Mouse (Mus musculus): ENCODE data around the gene Rnf144a. TPM values are rescaled to one million over a fixed set of nuclear protein-coding genes. Genes with fewer than 3 reads are reported as not detected.
A peak's percentile ranks its signal among the peaks of the same experiment; 100 is the strongest.

Rnf144a gene
- total and polyA plus RNA-seq, 2 experiments from 2014 or later = 6.8 to 9.4 TPM

DNA sequence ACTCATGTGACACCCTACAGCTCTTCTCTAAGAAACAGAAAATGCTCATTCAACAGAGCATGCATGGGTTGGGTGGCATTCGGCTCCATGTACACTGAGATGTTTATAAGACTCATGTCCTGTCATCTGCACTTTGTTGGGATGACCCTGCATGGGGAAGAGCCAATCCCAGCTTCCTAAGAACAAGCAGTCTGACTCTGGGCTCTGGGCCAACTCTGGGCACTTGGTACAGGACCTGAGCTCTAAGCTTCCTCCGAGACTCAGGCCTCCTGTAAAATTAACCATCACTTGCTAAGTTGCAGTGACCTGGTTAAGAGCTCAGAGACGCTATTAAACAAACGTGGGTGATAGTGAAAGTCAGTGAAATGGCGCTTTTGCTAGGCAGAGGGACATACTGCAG is 55.2 kb downstream of the Rnf144a start:
- 65% methylated on average over 5 of the region's 5 CpGs for WGBS

DNA sequence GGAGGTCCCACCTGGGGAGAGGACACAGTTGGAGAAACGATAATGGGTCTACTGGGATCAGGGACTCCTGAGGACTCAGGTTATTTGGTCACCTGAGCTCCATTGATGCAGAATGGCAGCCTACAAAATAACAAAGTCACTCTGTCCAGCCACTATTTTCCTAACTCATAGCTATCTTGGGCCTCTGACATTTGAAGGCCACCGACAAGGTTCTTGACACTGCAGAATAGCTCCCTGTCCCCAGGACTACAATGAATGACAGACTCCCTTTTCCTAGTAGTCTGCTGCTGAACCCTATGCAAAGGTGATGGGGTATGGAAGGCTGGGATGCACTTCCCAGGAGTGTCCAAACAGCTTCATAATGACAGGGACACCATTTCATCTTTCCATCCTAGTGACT is 55.8 kb downstream of the Rnf144a start:
- WGBS = 84% methylated on average over 2 of the region's 2 CpGs
- H3K27me3 ChIP-seq (ENCODE audit: control insufficient read depth, insufficient read depth, low read length) = no peaks in the 10 kb centered on the region
- H3K9me3 ChIP-seq (replicated peaks; ENCODE audit: control insufficient read depth, low read length) = no peaks in the 10 kb centered on the region
- no peak for DNase-seq (ENCODE audit: low spot score)
- no peak for ATAC-seq (ENCODE audit: insufficient read depth, low read depth)
- H3K4me3 ChIP-seq (ENCODE audit: low read depth, low read length) = no peak overlapping the region
- no peaks in the 10 kb centered on the region for H3K4me1 ChIP-seq (ENCODE audit: control insufficient read depth, insufficient read depth)
- no peak overlapping the region for H3K4me2 ChIP-seq (ENCODE audit: low read depth, low read length)
- H3K36me3 ChIP-seq (replicated peaks; ENCODE audit: control insufficient read depth, insufficient read depth, low read length) = no peaks in the 10 kb centered on the region
- TF ChIP-seq CTCF (IDR thresholded peaks at IDR 0.05; ENCODE audit: low read depth) (no peak), EP300 (IDR thresholded peaks at IDR 0.05; ENCODE audit: low read depth) (no peak)
- H3K27ac ChIP-seq (ENCODE audit: low read depth) = no peak overlapping the region
- no peak overlapping the region for H3K9ac ChIP-seq (replicated peaks; ENCODE audit: low read depth, low read length)

More for the DNA sequence above, 55.2 kb downstream of the Rnf144a start:
- Histone ChIP-seq H3K27ac (ENCODE audit: low read depth) (no peak overlapping the region), H3K27me3 (ENCODE audit: control insufficient read depth, insufficient read depth, low read length) (no peaks in the 10 kb centered on the region), H3K36me3 (replicated peaks; ENCODE audit: control insufficient read depth, insufficient read depth, low read length) (no peaks in the 10 kb centered on the region), H3K4me3 (ENCODE audit: low read depth, low read length) (no peak overlapping the region), H3K4me2 (ENCODE audit: low read depth, low read length) (no peak overlapping the region), H3K9ac (replicated peaks; ENCODE audit: low read depth, low read length) (no peak overlapping the region), H3K9me3 (replicated peaks; ENCODE audit: control insufficient read depth, low read length) (no peaks in the 10 kb centered on the region), H3K4me1 (ENCODE audit: control insufficient read depth, insufficient read depth) (no peaks in the 10 kb centered on the region)
- ATAC-seq (ENCODE audit: insufficient read depth, low read depth) (no peak), DNase-seq (ENCODE audit: low spot score) (no peak)
- TF ChIP-seq EP300 (IDR thresholded peaks at IDR 0.05; ENCODE audit: low read depth) (no peak), CTCF (IDR thresholded peaks at IDR 0.05; ENCODE audit: low read depth) (no peak)

DNA sequence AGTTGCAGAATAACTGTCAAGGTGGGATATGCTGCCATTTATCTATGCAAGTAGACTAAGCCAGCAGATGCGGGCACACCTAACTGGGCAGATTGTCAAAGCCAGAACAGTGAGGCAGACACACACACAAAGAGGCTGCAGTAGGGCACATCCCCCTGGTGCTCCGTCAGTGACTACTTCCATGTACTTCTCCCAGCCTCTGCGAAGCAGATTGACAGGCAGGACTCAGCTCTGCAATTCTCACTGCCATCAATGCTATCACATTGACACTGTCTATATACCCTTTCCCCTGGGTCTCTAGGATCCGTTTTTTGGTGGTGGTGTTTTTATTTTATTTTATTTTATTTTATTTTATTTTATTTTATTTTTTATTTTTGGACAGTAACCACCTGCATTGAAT is 57.8 kb downstream of the Rnf144a start:
- 73% methylated on average over 4 of the region's 4 CpGs for WGBS
- H3K36me3 ChIP-seq (replicated peaks; ENCODE audit: control insufficient read depth, insufficient read depth, low read length) = no peaks in the 10 kb centered on the region
- no peaks in the 10 kb centered on the region for H3K4me1 ChIP-seq (ENCODE audit: control insufficient read depth, insufficient read depth)

DNA sequence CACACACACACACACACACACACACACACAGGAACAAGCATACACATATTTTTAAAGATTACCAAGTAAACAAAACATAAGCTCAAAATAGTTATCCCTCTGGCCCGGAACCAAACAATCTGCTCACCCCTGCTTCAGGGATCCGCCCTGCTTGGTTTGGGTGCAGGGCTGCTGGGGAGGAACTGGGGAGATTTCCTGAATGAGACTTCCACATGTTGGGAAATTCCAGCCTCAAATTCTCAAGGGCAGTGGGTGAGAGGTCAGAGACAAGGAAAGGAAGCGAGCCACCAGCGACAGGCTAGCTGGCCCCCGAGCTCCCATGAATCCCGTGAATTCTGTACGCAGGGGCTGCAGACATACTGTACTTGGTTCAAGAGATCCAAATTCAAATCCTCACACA is 58.9 kb downstream of the Rnf144a start:
- Histone ChIP-seq H3K27ac (ENCODE audit: low read depth) (no peak overlapping the region), H3K36me3 (replicated peaks; ENCODE audit: control insufficient read depth, insufficient read depth, low read length) (no peaks in the 10 kb centered on the region), H3K4me2 (ENCODE audit: low read depth, low read length) (no peak overlapping the region), H3K9ac (replicated peaks; ENCODE audit: low read depth, low read length) (no peak overlapping the region), H3K27me3 (ENCODE audit: control insufficient read depth, insufficient read depth, low read length) (no peaks in the 10 kb centered on the region), H3K4me1 (ENCODE audit: control insufficient read depth, insufficient read depth) (peaks cover 5% of the 10 kb centered on the region), H3K9me3 (replicated peaks; ENCODE audit: control insufficient read depth, low read length) (no peaks in the 10 kb centered on the region), H3K4me3 (ENCODE audit: low read depth, low read length) (no peak overlapping the region)
- TF ChIP-seq EP300 (IDR thresholded peaks at IDR 0.05; ENCODE audit: low read depth) (peak; percentile 84), CTCF (IDR thresholded peaks at IDR 0.05; ENCODE audit: low read depth) (no peak)
- peak; percentile 66 for DNase-seq (ENCODE audit: low spot score)
- WGBS = 48% methylated on average over 7 of the region's 7 CpGs
- ATAC-seq (ENCODE audit: insufficient read depth, low read depth) = peak; percentile 77

More for the DNA sequence above, 57.8 kb downstream of the Rnf144a start:
- Histone ChIP-seq H3K4me2 (ENCODE audit: low read depth, low read length) (no peak overlapping the region), H3K9ac (replicated peaks; ENCODE audit: low read depth, low read length) (no peak overlapping the region), H3K4me3 (ENCODE audit: low read depth, low read length) (no peak overlapping the region), H3K27ac (ENCODE audit: low read depth) (peak overlapping the region; percentile 54; the same call in 1 of the 2 replicates), H3K9me3 (replicated peaks; ENCODE audit: control insufficient read depth, low read length) (no peaks in the 10 kb centered on the region), H3K27me3 (ENCODE audit: control insufficient read depth, insufficient read depth, low read length) (no peaks in the 10 kb centered on the region)
- DNase-seq (ENCODE audit: low spot score) (no peak), ATAC-seq (ENCODE audit: insufficient read depth, low read depth) (no peak)
- TF ChIP-seq EP300 (IDR thresholded peaks at IDR 0.05; ENCODE audit: low read depth) (no peak), CTCF (IDR thresholded peaks at IDR 0.05; ENCODE audit: low read depth) (no peak)

DNA sequence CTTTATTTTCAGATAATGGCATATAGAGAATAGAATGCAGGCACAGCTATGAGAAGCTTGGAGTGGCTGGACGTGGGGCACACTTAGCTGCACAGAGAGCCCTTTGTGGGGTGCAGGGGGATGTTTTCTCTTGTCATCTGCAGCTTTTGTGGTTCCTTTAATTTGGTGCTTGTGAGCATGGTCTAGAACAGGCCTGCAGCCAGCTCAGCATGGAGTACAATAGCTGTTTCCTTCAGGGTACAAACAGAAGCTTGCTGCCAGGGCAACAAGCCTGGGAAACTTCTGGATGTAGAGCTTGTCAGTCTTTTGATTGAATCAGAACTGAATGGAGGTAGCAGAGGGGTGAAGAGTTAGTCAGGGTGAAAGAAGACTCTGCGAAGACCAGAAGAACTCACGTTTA is 63.7 kb downstream of the Rnf144a start:
- H3K4me2 ChIP-seq (ENCODE audit: low read depth, low read length) = no peak overlapping the region
- H3K9me3 ChIP-seq (replicated peaks; ENCODE audit: control insufficient read depth, low read length) = no peaks in the 10 kb centered on the region
- ATAC-seq (ENCODE audit: insufficient read depth, low read depth) = no peak
- no peak overlapping the region for H3K9ac ChIP-seq (replicated peaks; ENCODE audit: low read depth, low read length)
- DNase-seq (ENCODE audit: low spot score) = no peak
- H3K27me3 ChIP-seq (ENCODE audit: control insufficient read depth, insufficient read depth, low read length) = no peaks in the 10 kb centered on the region
- H3K4me1 ChIP-seq (ENCODE audit: control insufficient read depth, insufficient read depth) = peaks cover 6% of the 10 kb centered on the region
- TF ChIP-seq CTCF (IDR thresholded peaks at IDR 0.05; ENCODE audit: low read depth) = no peak
- TF ChIP-seq EP300 (IDR thresholded peaks at IDR 0.05; ENCODE audit: low read depth) = no peak
- H3K36me3 ChIP-seq (replicated peaks; ENCODE audit: control insufficient read depth, insufficient read depth, low read length) = no peaks in the 10 kb centered on the region
- no peak overlapping the region for H3K4me3 ChIP-seq (ENCODE audit: low read depth, low read length)
- WGBS = 54% methylated on average over 3 of the region's 3 CpGs
- H3K27ac ChIP-seq (ENCODE audit: low read depth) = peak overlapping the region; percentile 38; the same call in 1 of the 2 replicates

DNA sequence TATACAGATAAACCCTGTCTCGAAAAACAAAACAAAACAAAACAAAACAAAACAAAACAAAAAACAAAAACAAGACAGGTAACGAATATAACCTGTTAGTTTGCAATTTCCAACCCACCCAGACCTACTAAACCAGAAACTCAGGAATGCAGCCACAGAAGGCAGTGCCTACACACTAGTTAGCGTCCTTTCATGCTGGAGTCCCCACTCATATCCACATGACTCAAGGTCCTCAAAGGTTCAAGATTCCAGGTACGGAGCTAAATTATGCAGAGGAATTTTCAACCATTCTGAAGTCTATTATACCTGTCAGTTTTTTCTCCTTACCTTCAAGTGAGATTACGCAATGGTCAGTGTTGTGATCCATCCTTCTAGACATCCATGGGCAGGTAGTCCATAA is 70.6 kb downstream of the Rnf144a start:
- 0 out of 2 replicates have a peak, but pooled peaks cover 3% of the 10 kb centered on the region for H3K4me1 ChIP-seq (ENCODE audit: control insufficient read depth, insufficient read depth)
- H3K9ac ChIP-seq (replicated peaks; ENCODE audit: low read depth, low read length) = no peak overlapping the region
- no peaks in the 10 kb centered on the region for H3K36me3 ChIP-seq (replicated peaks; ENCODE audit: control insufficient read depth, insufficient read depth, low read length)
- ATAC-seq (ENCODE audit: insufficient read depth, low read depth) = no peak
- DNase-seq (ENCODE audit: low spot score) = no peak
- H3K9me3 ChIP-seq (replicated peaks; ENCODE audit: control insufficient read depth, low read length) = no peaks in the 10 kb centered on the region
- 84% methylated on average over 5 of the region's 5 CpGs for WGBS
- TF ChIP-seq CTCF (IDR thresholded peaks at IDR 0.05; ENCODE audit: low read depth) (no peak), EP300 (IDR thresholded peaks at IDR 0.05; ENCODE audit: low read depth) (no peak)
- H3K4me2 ChIP-seq (ENCODE audit: low read depth, low read length) = no peak overlapping the region
- H3K27me3 ChIP-seq (ENCODE audit: control insufficient read depth, insufficient read depth, low read length) = no peaks in the 10 kb centered on the region
- no peak overlapping the region for H3K4me3 ChIP-seq (ENCODE audit: low read depth, low read length)
- no peak overlapping the region for H3K27ac ChIP-seq (ENCODE audit: low read depth)
